Mouse (Mus musculus) limb, embryonic 15.5 days (tissue): ENCODE data around the gene Nrg4. TPM values are rescaled to one million over a fixed set of nuclear protein-coding genes. Genes with fewer than 3 reads are reported as not detected.

Experiments
- ATAC-seq: fragments of 200-750 bp; cut with Nextera tagmentation; 2 replicates; pipeline ENCODE4 v1.8.0; 2017; ENCODE audit warnings: low read depth, moderate TSS enrichment; ENCODE audit not compliant: insufficient number of reproducible peaks, low FRiP score, low TSS enrichment
- H3K27ac ChIP-seq: fragments of 300-500 bp; sonication (generic); 2 replicates; pipeline ENCODE4 v1.5.1; 2015; ENCODE audit warnings: moderate library complexity, mild to moderate bottlenecking, inconsistent platforms
- H3K27me3 ChIP-seq: fragments of 300-500 bp; sonication (generic); 2 replicates; pipeline ENCODE4 v1.6.1; 2015; ENCODE audit warnings: inconsistent platforms
- H3K36me3 ChIP-seq: fragments of 300-500 bp; sonication (generic); 2 replicates; pipeline ENCODE4 v1.6.1; 2015; ENCODE audit warnings: inconsistent platforms
- H3K4me1 ChIP-seq: fragments of 300-500 bp; sonication (generic); 2 replicates; pipeline ENCODE4 v1.6.1; 2015; ENCODE audit warnings: inconsistent platforms
- H3K4me2 ChIP-seq: fragments of 300-500 bp; sonication (generic); 2 replicates; pipeline ENCODE4 v1.6.1; 2015; ENCODE audit warnings: mild to moderate bottlenecking, inconsistent platforms
- H3K4me3 ChIP-seq: fragments of 300-500 bp; sonication (generic); 2 replicates; pipeline ENCODE4 v1.5.1; 2015; ENCODE audit warnings: mild to moderate bottlenecking, inconsistent platforms
- H3K9ac ChIP-seq: fragments of 300-500 bp; sonication (generic); 2 replicates; pipeline ENCODE4 v1.6.1; 2015; ENCODE audit warnings: inconsistent platforms
- H3K9me3 ChIP-seq: fragments of 300-500 bp; sonication (generic); 2 replicates; pipeline ENCODE4 v1.6.1; 2016; ENCODE audit warnings: inconsistent platforms
- WGBS: fragments of 180-500 bp; shearing (Covaris S2); methylation state at CpG from one replicate; pipeline ENCODE4 v1.1.7; 2015; 5-methylcytosine and 5-hydroxymethylcytosine counted together
- polyA plus RNA-seq: library from polyadenylated mRNA; unstranded; fragments of >200 nt; fragmentation: Nextera tagmentation; extraction: Ambion mirVana; gene quantifications from 2 replicates; pipeline ENCODE4 v1.2.1, GENCODE M21; 2015

Gene Nrg4
- polyA plus RNA-seq, 1 experiment from 2014 or later = 2.1 TPM

DNA sequence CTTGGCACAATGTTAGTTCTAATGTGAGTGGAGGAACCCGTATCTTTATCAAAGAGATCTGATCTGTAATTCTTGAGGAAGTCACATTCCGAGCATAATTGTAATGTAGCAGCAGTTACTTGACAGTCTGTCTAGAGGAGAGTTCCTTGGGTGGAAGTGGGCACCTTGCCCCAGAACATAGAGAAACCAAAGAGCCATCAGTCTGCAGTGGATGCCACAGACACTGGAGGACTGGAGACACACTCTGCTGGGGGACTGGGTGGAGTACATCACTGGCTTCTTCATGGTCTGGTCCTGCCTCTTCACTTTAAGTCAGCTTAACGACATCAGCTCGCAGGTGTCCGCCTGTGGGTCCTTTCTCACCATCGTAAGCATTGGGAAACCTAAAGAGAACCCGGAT, 17.5 kb upstream of the Nrg4 start:
- 69% methylated on average over 7 of the region's 7 CpGs for WGBS
- Histone ChIP-seq H3K4me3 (no peak overlapping the region), H3K9ac (no peak overlapping the region), H3K36me3 (no peaks in the 10 kb centered on the region), H3K4me1 (no peaks in the 10 kb centered on the region), H3K27me3 (no peaks in the 10 kb centered on the region), H3K4me2 (no peak overlapping the region), H3K27ac (no peak overlapping the region), H3K9me3 (no peaks in the 10 kb centered on the region)
- ATAC-seq = no peak

DNA sequence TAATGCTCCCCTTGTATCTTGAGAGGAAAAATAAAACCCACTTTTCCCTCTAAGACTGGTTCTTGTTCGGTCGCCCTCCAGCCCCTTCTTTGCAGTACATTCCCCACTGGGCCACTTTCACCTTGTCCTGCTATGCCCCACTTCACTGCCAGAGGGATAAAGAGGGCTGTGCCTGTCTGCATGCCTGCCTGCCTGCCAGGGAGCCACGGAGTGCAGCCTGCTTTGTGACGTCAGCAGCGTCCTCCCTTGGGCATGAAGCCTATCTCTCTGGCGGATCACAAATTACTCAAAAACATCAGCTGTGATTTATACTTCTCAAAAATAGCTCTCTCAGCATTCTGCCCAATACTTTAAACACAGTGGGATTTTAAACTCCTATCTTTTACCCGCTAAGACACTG, 6.3 kb upstream of the Nrg4 start:
- H3K9me3 ChIP-seq = no peaks in the 10 kb centered on the region
- no peak for ATAC-seq
- H3K9ac ChIP-seq = no peak overlapping the region
- 31% methylated on average over 7 of the region's 7 CpGs for WGBS
- H3K36me3 ChIP-seq = no peaks in the 10 kb centered on the region
- no peak overlapping the region for H3K27ac ChIP-seq
- peaks cover 22% of the 10 kb centered on the region for H3K27me3 ChIP-seq
- H3K4me2 ChIP-seq = no peak overlapping the region
- no peak overlapping the region for H3K4me3 ChIP-seq
- peaks cover 8% of the 10 kb centered on the region; the same call in 1 of the 2 replicates for H3K4me1 ChIP-seq

DNA sequence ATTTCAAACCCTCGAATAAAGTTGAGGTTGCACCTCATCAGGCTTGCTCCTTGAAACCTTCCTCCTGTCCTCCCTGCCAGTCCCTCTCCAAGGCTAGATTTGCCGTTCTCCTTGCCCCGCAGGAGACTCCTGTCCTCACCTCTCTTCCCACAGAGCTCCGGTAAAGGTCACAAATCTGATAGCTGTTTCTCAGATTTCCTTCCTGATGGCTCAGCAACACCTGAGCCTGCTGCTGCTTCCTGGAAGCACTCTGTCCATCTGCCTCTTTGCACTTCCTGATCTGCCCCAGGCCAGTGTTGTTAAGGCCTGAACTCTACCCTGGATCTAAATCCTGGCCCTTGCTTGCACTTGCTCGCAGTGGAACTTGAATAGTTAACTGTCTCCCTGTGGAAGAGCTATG, 5.8 kb upstream of the Nrg4 start:
- 37% methylated on average over 5 of the region's 5 CpGs for WGBS
- no peak for ATAC-seq
- Histone ChIP-seq H3K9ac (no peak overlapping the region), H3K4me2 (no peak overlapping the region), H3K36me3 (no peaks in the 10 kb centered on the region), H3K4me1 (peaks cover 8% of the 10 kb centered on the region; the same call in 1 of the 2 replicates), H3K27me3 (peaks cover 25% of the 10 kb centered on the region), H3K27ac (no peak overlapping the region), H3K4me3 (no peak overlapping the region), H3K9me3 (no peaks in the 10 kb centered on the region)

DNA sequence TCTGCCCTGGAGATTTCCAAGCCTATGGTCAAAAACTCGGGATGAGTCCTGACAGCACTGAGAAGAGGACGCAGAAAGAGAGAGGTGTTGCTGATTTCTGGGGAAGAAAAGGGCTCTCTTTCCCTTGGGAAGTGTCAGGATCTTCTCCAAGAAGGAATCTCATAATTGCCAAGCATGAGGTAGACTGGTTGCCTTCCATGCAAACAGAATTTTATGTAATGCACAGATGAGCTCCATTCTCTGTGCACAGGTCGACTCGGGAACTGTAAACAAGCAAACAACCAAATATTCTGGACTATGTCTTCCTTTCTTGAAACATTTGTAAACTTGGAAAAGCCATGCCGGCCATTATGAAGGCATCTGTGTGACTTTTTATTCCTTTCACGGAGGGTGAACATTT, 2.8 kb upstream of the Nrg4 start:
- ATAC-seq = no peak
- H3K4me1 ChIP-seq = peaks cover 18% of the 10 kb centered on the region
- peaks cover 38% of the 10 kb centered on the region for H3K27me3 ChIP-seq
- H3K4me3 ChIP-seq = no peak overlapping the region
- no peaks in the 10 kb centered on the region for H3K36me3 ChIP-seq
- H3K4me2 ChIP-seq = no peak overlapping the region
- no peak overlapping the region for H3K9ac ChIP-seq
- no peaks in the 10 kb centered on the region for H3K9me3 ChIP-seq
- 79% methylated on average over 6 of the region's 6 CpGs for WGBS
- H3K27ac ChIP-seq = no peak overlapping the region

DNA sequence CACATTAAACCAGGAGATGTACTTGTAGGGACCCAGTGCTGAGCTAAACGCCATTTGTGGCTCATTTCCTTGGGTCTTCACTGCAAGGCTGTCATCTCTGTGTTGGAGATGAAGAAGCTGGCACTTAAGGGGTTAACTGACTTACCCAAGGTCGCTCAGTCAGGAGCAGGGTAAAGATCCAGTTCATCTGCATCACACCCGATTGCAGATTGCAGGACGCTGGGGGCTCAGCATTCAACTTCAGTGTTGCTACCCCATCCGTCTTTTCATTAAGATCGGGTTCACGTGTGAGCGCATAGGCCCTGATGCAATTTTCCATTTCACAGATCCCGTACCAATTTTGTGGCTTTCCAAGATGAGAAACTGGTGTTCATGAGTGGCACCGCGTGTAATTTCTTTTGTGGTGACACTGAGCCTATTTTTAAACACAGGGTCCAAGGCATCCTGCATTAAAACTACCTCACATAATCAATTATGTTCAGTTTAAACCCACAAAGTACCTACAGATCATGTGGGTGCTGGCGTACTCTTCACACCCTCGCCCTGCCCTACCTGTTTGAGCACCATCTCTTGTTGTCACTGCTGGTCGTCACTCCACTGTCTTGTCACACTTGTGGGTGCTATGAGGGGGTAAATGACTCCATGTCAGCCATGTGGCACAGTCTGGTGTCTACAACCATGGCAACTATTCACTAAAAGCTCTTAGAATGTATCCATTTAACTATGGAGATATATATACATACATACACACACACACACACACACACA, 1.7 kb upstream of the Nrg4 start:
- no peak overlapping the region for H3K4me2 ChIP-seq
- H3K4me3 ChIP-seq = no peak overlapping the region
- ATAC-seq = no peak
- H3K27me3 ChIP-seq = peaks cover 38% of the 10 kb centered on the region
- peaks cover 18% of the 10 kb centered on the region for H3K4me1 ChIP-seq
- WGBS = 27% methylated on average over 14 of the region's 14 CpGs
- H3K36me3 ChIP-seq = no peaks in the 10 kb centered on the region
- H3K9me3 ChIP-seq = no peaks in the 10 kb centered on the region
- H3K27ac ChIP-seq = no peak overlapping the region
- no peak overlapping the region for H3K9ac ChIP-seq

DNA sequence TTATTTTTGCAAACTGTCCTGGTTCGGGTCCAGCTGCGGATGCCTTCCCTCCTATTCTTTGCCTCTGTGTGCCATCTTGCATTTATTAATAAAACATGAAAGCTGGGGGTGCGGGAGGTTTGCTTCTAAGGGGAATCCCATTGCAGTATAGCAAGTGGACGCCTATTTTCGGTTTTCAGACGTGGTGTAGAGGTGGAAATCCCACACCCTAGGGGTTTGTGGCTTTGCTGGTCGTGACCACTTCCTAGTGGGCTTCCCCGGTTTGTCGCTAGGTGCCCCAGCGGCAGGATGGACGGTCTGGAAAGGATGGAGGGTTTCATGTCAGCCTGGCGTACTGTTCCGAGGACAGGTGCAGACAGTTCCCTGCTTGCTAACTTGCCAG, 581 bp upstream of the Nrg4 start:
- H3K4me1 ChIP-seq = peaks cover 10% of the 10 kb centered on the region
- peak overlapping the region; percentile 75; the same call in 1 of the 2 replicates for H3K9ac ChIP-seq
- H3K27ac ChIP-seq = no peak overlapping the region
- H3K4me3 ChIP-seq = peak overlapping the region; percentile 72
- H3K36me3 ChIP-seq = no peaks in the 10 kb centered on the region
- ATAC-seq = no peak
- H3K4me2 ChIP-seq = peak overlapping the region; percentile 87
- peaks cover 38% of the 10 kb centered on the region for H3K27me3 ChIP-seq
- no peaks in the 10 kb centered on the region for H3K9me3 ChIP-seq
- under 1% methylated on average over 13 of the region's 13 CpGs for WGBS

DNA sequence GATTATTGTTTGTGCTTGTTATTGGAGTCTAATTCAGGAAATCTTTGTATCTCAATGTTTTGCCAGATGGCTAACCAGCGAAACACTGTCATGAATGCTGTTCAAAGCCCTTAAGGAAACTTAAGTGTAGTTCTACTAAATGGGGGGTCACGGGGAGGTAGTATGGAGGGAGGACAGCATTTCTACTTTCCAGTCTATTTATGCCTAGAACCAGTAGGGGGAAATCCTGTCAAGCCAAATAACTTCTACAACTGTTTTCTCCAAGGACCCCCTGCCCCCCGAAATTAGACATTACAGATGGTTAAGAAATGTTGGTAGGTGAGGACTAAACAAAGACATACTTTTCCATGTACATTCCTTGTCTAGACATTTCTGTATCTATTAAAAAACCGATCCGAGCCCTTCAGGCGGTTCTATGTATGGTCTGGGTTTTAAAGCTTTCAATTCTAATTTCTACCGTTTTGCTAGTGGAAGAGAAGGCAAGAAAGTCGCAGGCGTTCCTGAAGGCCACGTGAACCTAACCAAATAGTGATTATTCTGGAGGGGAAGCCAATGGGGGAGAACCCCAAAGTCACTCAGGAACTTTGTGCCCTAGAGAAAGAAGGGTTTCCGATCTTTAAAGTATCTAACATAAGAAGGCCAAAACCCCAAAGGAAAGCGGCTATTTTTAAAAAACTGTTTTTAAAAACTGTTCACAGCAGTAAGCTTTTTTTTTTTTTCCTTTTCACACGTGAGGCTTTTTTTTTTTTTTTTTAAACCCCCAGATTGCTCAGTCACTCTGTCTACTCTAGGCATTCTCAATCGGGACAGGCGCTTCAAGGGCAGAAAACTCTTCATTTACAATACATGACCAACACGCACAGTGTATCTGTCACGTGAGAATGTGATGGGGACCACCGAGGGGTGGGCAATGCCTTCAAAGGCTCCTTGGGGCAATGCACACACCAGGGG, 805 bp downstream of the Nrg4 start:
- Histone ChIP-seq H3K27me3 (peaks cover 32% of the 10 kb centered on the region), H3K9ac (peak overlapping the region; percentile 75), H3K9me3 (no peaks in the 10 kb centered on the region), H3K36me3 (no peaks in the 10 kb centered on the region), H3K4me1 (peaks cover 10% of the 10 kb centered on the region), H3K27ac (no peak overlapping the region), H3K4me3 (peak overlapping the region; percentile 72), H3K4me2 (peak overlapping the region; percentile 87)
- 12% methylated on average over 18 of the region's 18 CpGs for WGBS
- ATAC-seq = no peak

DNA sequence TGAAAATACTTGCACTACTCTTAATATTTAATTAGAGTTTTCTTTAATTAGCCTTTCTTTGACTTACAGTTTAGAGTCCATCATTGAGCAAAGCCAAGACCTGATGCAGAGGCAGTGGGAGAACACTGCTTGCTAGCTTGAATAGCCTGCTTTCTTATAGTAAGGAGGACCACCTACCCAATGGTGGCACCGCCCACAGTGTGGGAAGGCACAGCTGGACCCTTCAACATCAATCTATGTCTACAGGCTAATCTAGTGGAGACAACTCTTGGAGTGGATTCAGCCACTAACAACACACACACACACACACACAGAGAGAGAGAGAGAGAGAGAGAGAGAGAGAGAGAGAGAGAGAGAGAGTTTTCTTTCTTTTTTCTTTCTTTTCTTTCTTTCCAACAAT, 1.6 kb downstream of the Nrg4 start:
- no peak for ATAC-seq
- Histone ChIP-seq H3K4me3 (no peak overlapping the region), H3K4me2 (no peak overlapping the region), H3K27ac (no peak overlapping the region), H3K36me3 (no peaks in the 10 kb centered on the region), H3K9me3 (no peaks in the 10 kb centered on the region), H3K4me1 (peaks cover 10% of the 10 kb centered on the region), H3K27me3 (peaks cover 28% of the 10 kb centered on the region), H3K9ac (no peak overlapping the region)
- WGBS = 44% methylated on average over 1 of the region's 1 CpGs

DNA sequence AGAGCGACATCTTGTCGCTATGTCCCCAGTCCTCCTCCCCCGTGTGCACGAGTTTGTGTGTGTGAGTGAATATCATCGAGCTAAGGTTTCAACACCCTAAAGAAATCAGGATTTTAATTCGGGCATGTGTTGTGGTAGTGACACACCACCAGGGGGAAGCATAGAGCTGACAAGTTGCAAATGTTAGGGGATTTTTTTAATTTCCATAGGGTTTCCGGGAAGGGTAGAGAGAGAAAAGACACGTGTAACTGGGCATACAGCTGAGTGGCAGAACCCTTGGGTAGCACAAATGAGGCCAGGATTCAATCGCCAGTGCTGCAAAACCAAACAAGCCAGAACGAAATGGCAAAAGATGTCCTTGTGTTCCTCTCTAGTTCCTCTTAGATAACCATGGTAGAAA, 2.1 kb downstream of the Nrg4 start:
- H3K9me3 ChIP-seq = no peaks in the 10 kb centered on the region

DNA sequence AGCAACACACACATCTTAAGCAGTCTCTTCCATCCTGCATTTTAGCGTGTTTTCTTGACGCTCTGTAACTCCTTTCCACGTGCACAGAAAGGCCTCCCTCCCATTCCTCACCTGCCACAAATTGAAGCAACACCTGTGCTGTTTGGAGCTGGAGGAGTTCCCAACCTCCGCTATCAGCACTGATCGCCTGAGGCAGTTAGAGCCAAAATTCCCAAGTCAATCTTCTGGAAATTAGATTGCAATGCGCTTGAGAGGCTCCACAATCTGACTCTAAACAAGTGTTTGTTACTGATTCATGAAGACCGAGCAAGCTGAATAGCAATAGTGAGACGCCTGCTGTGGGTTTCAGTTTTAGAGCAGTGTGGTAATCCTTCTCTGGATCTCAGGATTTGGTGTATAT, 2.6 kb downstream of the Nrg4 start:
- WGBS = 45% methylated on average over 8 of the region's 8 CpGs

More for the DNA sequence above, 2.1 kb downstream of the Nrg4 start:
- peaks cover 28% of the 10 kb centered on the region for H3K27me3 ChIP-seq
- no peak overlapping the region for H3K9ac ChIP-seq
- H3K4me2 ChIP-seq = no peak overlapping the region
- H3K4me1 ChIP-seq = peaks cover 10% of the 10 kb centered on the region
- no peak overlapping the region for H3K4me3 ChIP-seq
- WGBS = 58% methylated on average over 10 of the region's 10 CpGs
- H3K27ac ChIP-seq = no peak overlapping the region
- no peak for ATAC-seq
- no peaks in the 10 kb centered on the region for H3K36me3 ChIP-seq

DNA sequence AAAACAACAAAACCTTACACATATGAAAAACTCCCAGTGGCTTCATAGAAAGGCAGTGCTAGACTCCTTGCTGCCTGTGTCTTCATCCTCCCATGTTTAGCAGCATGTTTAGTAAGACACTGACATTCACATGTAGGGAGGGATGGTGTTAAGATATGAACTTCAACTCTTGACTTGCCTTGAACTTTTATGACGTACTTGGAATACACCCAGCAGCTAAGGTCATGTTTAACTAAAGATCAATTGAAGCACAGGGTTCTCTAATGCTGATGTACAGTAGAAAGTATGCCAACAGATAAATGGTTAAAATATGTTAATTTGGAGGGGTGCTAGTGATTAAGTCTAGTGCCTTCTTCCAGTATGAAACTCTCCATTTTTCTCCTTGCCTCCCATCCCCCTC, 4.0 kb downstream of the Nrg4 start:
- no peak for ATAC-seq
- Histone ChIP-seq H3K4me2 (no peak overlapping the region), H3K27ac (no peak overlapping the region), H3K27me3 (peaks cover 15% of the 10 kb centered on the region; the same call in 1 of the 2 replicates), H3K4me3 (no peak overlapping the region), H3K9ac (no peak overlapping the region), H3K4me1 (peaks cover 10% of the 10 kb centered on the region), H3K9me3 (no peaks in the 10 kb centered on the region), H3K36me3 (no peaks in the 10 kb centered on the region)
- WGBS = 60% methylated on average over 1 of the region's 1 CpGs

More for the DNA sequence above, 2.6 kb downstream of the Nrg4 start:
- Histone ChIP-seq H3K4me1 (peaks cover 10% of the 10 kb centered on the region), H3K9ac (no peak overlapping the region), H3K27me3 (peaks cover 24% of the 10 kb centered on the region), H3K4me2 (no peak overlapping the region), H3K36me3 (no peaks in the 10 kb centered on the region), H3K4me3 (no peak overlapping the region), H3K27ac (no peak overlapping the region), H3K9me3 (no peaks in the 10 kb centered on the region)
- no peak for ATAC-seq
